Mouse (Mus musculus): ENCODE measurements at regions not wholly inside any gene's neighbourhood (a gene's known extent, or its start where the extent isn't known, plus 50 kb on each side); places are given as distances from the start of the nearest gene placed in this dataset.

DNA sequence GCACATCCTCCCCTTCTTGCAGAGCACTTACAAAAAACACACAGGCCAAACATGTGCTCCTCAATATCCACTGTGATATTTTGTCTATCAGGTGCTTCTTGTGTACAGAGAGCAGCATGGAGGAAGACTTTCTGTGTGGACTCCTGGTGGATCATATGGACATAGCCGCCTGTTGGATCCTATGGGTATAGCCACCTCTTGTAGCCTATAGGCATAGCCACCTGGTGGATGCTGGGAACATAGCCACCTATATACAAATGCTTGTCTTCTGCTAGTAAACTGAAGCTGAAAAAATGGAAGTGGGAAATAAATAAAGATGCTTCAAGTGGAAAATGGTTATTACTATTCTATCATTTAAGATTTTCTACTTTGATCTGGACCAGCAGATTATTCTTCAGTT is 1111.4 kb upstream of the Cntn5 start:
- peak; percentile 18; the same call in 1 of the 2 replicates for TF ChIP-seq CTCF (IDR thresholded peaks at IDR 0.05; ENCODE audit: low read depth)
- no peak for TF ChIP-seq EP300 (optimal IDR thresholded peaks at IDR 0.05)
